Mouse (Mus musculus): ENCODE data around the gene Asb3. TPM values are rescaled to one million over a fixed set of nuclear protein-coding genes. Genes with fewer than 3 reads are reported as not detected.

Asb3 gene
- polyA plus RNA-seq, 1 experiment from 2014 or later: 32.2 TPM

Other genes with a start within 250 kb of the Asb3 start
- 32.2 and 35.7 TPM in 2 replicates for gene Acyp2, start 235.8 kb upstream of the Asb3 start, polyA plus RNA-seq (2014; fragmentation: Nextera tagmentation; extraction: Ambion mirVana)
- gene Psme4, start 113.7 kb upstream of the Asb3 start, polyA plus RNA-seq (2014; fragmentation: Nextera tagmentation; extraction: Ambion mirVana): 19.0 and 26.6 TPM in 2 replicates
- gene Gpr75, start 58 bp upstream of the Asb3 start, polyA plus RNA-seq (2014; fragmentation: Nextera tagmentation; extraction: Ambion mirVana): 8.0 and 11.3 TPM in 2 replicates
- 13.9 and 15.5 TPM in 2 replicates for gene Erlec1, start 68.9 kb downstream of the Asb3 start, polyA plus RNA-seq (2014; fragmentation: Nextera tagmentation; extraction: Ambion mirVana)
- 30.9 and 35.4 TPM in 2 replicates for gene Chac2, start 100.9 kb downstream of the Asb3 start, polyA plus RNA-seq (2014; fragmentation: Nextera tagmentation; extraction: Ambion mirVana)

Measured in hindbrain, embryonic 14.5 days (tissue).